17 mouse cellular contexts compared by ENCODE assay signal in the genomic region with DNA sequence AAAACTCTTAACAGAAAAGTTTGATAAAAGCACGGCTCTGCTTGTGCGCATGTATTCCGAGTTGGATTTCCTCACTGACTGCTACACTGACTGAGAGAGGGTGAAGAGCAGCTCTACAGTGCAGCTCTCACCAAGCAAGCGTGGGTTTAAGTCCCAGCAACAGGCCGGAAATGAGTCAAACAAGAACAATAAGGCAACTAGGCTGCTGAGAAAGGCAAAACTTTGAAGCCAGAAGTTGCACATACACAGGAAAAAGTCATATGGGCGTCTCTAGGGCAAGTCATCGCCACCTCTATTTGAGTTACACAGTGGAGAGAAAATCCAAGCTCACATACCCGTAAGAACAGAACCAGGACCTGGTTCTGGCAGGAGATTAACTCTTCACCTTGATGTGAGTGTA. TPM values are rescaled to one million over a fixed set of nuclear protein-coding genes. Genes with fewer than 3 reads are reported as not detected.
DNase-seq lines count a peak whose midpoint lies in the region; ATAC-seq and TF ChIP-seq lines count a peak whose summit lies in the region.
"Had no signal": no experiment of that assay in that cellular context is flagged by ENCODE, and none has a peak within 500 bp of the region (broad histone marks: within the 10 kb centered on the region; RNA-seq: fewer than 3 reads in every experiment).

No protein-coding gene starts in this region.

- H3K4me1 ChIP-seq in heart, embryonic 15.5 days (replicated peaks), result no peaks in the 10 kb centered on the region
- no peaks in the 10 kb centered on the region for H3K4me1 ChIP-seq in lung, embryonic 14.5 days (ENCODE audit: insufficient read depth)
- no peaks in the 10 kb centered on the region for H3K4me1 ChIP-seq in lung, adult 2 months (ENCODE audit: control insufficient read depth, insufficient read depth, low read length)
- H3K4me1 ChIP-seq: hindbrain, embryonic 10.5 days; neural tube, embryonic 15.5 days had no signal

- H3K9me3 ChIP-seq in heart, embryonic 15.5 days (replicated peaks), result no peaks in the 10 kb centered on the region
- H3K9me3 ChIP-seq in lung, embryonic 14.5 days (ENCODE audit: low read depth, low read length), result no peaks in the 10 kb centered on the region
- H3K9me3 ChIP-seq: hindbrain, embryonic 10.5 days; neural tube, embryonic 15.5 days had no signal

- no peak for TF ChIP-seq POLR2A in lung, adult 2 months (IDR thresholded peaks at IDR 0.05; ENCODE audit: borderline replicate concordance, extremely low read depth, low read depth, low read length)

- TF ChIP-seq CTCF in lung, embryonic 14.5 days (IDR thresholded peaks at IDR 0.05; ENCODE audit: low read depth), result no peak
- TF ChIP-seq CTCF in lung, adult 2 months (IDR thresholded peaks at IDR 0.05; ENCODE audit: insufficient read depth, low read length), result no peak

- H3K4me2 ChIP-seq in heart, embryonic 15.5 days, result no peak overlapping the region
- H3K4me2 ChIP-seq in lung, embryonic 14.5 days, result no peak overlapping the region
- H3K4me2 ChIP-seq: neural tube, embryonic 15.5 days had no signal

- H3K36me3 ChIP-seq in heart, embryonic 15.5 days, result peaks cover 17% of the 10 kb centered on the region
- H3K36me3 ChIP-seq in lung, embryonic 14.5 days (ENCODE audit: insufficient read depth), result peaks cover 51% of the 10 kb centered on the region
- H3K36me3 ChIP-seq in macrophage (ENCODE audit: inconsistent target), result peaks cover 13% of the 10 kb centered on the region

- peak overlapping the region; percentile 50; the same call in 1 of the 2 replicates for H3K27ac ChIP-seq in heart, embryonic 15.5 days
- peak overlapping the region; percentile 30; the same call in 1 of the 2 replicates for H3K27ac ChIP-seq in lung, embryonic 14.5 days (ENCODE audit: low read depth)
- peak overlapping the region; percentile 46 for H3K27ac ChIP-seq in macrophage
- H3K27ac ChIP-seq: hindbrain, embryonic 10.5 days; neural tube, embryonic 15.5 days had no signal

- H3K27me3 ChIP-seq in heart, embryonic 15.5 days, result no peaks in the 10 kb centered on the region
- H3K27me3 ChIP-seq in lung, embryonic 14.5 days (ENCODE audit: insufficient read depth, low read length), result no peaks in the 10 kb centered on the region
- H3K27me3 ChIP-seq: CH12.LX; neural tube, embryonic 15.5 days had no signal

- no peak for DNase-seq in heart, postnatal 4 days
- DNase-seq in lung, embryonic 14.5 days, result peak; percentile 23
- no peak for DNase-seq in lung, adult 2 months
- no peak for DNase-seq in urinary bladder, postnatal 25 days (ENCODE audit: low spot score)
- DNase-seq in gastrocnemius, postnatal 25 days, result no peak
- DNase-seq: cerebellum, adult 9-10 months; forebrain, postnatal 0 days; gastrocnemius, postnatal 14 days; kidney, adult 8-10 months; liver had no signal

- no peak overlapping the region for H3K4me3 ChIP-seq in heart, embryonic 15.5 days
- H3K4me3 ChIP-seq in lung, embryonic 14.5 days (ENCODE audit: low read depth, low read length), result no peak overlapping the region
- no peak overlapping the region for H3K4me3 ChIP-seq in lung, adult 2 months (replicated peaks; ENCODE audit: extremely low read depth, low read depth, low read length)
- no peak overlapping the region for H3K4me3 ChIP-seq in macrophage (ENCODE audit: inconsistent target)
- H3K4me3 ChIP-seq: hindbrain, embryonic 10.5 days; neural tube, embryonic 15.5 days had no signal

- no peaks in the 10 kb centered on the region; the same call in 1 of the 2 replicates for H3K79me2 ChIP-seq in macrophage (ENCODE audit: inconsistent target)

- no peak for ATAC-seq in heart, embryonic 15.5 days (replicated peaks; ENCODE audit: insufficient number of reproducible peaks, insufficient read depth, low FRiP score, low read depth)
- ATAC-seq in lung, embryonic 14.5 days (ENCODE audit: insufficient read depth), result no peak
- peak; percentile 94 for ATAC-seq in CD4-positive, CD25-positive, alpha-beta regulatory T cell, adult 4 months
- ATAC-seq: forebrain, postnatal 0 days; midbrain, embryonic 16.5 days had no signal

- no peak overlapping the region for H3K9ac ChIP-seq in heart, embryonic 15.5 days
- no peak overlapping the region for H3K9ac ChIP-seq in lung, embryonic 14.5 days
- H3K9ac ChIP-seq: forebrain, postnatal 0 days; neural tube, embryonic 15.5 days had no signal

- 74% methylated on average over 8 of the region's 8 CpGs for WGBS in heart, embryonic 15.5 days
- WGBS in lung, embryonic 14.5 days, result 84% methylated on average over 8 of the region's 8 CpGs
- WGBS in lung, adult 2 months, result 49% methylated on average over 8 of the region's 8 CpGs
- WGBS in macrophage (ENCODE audit: missing documents), result 95% methylated on average over 8 of the region's 8 CpGs

RNA-seq across cellular contexts. Expression of a gene that starts 10.1 kb away (rescaled TPM):
- polyA plus RNA-seq in heart, embryonic 15.5 days (2015; fragmentation: Nextera tagmentation; extraction: Ambion mirVana), result 0.09 and 0.23 TPM in 2 replicates
- under 1 TPM; 0.45 TPM for total RNA-seq in heart, postnatal 4 days (2021)
- polyA plus RNA-seq in lung, embryonic 14.5 days (2014; fragmentation: Nextera tagmentation; extraction: Ambion mirVana), result not detected in 2 replicates
- 0.20 and 0.32 TPM in 2 replicates for polyA plus RNA-seq in lung, adult 2 months (2012; rRNA removed)
- polyA plus RNA-seq in CD4-positive, CD25-positive, alpha-beta regulatory T cell, adult 4 months (2017; shearing (Covaris generic)), result not detected
- 10 to 100 TPM in 6 of 26 experiments, 1 to 10 TPM in 20; 2.0 to 12.2 (median 5.8) TPM for total RNA-seq in macrophage (2018; cell fraction: chromatin; rRNA removed)
- total RNA-seq in macrophage (2018; cell fraction: cytosol; rRNA removed), result under 1 TPM in 21 of 26 experiments, not detected in 5; 0.04 to 0.45 (median 0.18) TPM
- total RNA-seq in macrophage (2018; cell fraction: nucleus; rRNA removed), result 10 to 100 TPM in 1 of 26 experiments, 1 to 10 TPM in 23, under 1 TPM in 2; 0.83 to 10.4 (median 3.0) TPM
- polyA plus RNA-seq in macrophage (2018), result 0.19 to 0.22 TPM (median 0.21 TPM) in 3 replicates
- under 1 TPM; 0.08 to 0.10 TPM for total RNA-seq in gastrocnemius, postnatal 25 days (2021)

RNA-seq across cellular contexts. Expression of a gene that starts 10.8 kb away (rescaled TPM):
- 6.1 and 6.8 TPM in 2 replicates for polyA plus RNA-seq in heart, embryonic 15.5 days (2015; fragmentation: Nextera tagmentation; extraction: Ambion mirVana)
- 1 to 10 TPM; 6.0 to 7.4 TPM for total RNA-seq in heart, postnatal 4 days (2021)
- polyA plus RNA-seq in lung, embryonic 14.5 days (2014; fragmentation: Nextera tagmentation; extraction: Ambion mirVana), result 14.3 and 18.3 TPM in 2 replicates
- 4.1 and 5.1 TPM in 2 replicates for polyA plus RNA-seq in lung, adult 2 months (2012; rRNA removed)
- 10 to 100 TPM; 19.2 to 24.4 TPM for polyA plus RNA-seq in CD4-positive, CD25-positive, alpha-beta regulatory T cell, adult 4 months (2017; shearing (Covaris generic))
- total RNA-seq in macrophage (2018; cell fraction: chromatin; rRNA removed), result 10 to 100 TPM; 11.9 to 67.7 (median 40.8) TPM
- 1 to 10 TPM; 1.3 to 6.8 (median 4.0) TPM for total RNA-seq in macrophage (2018; cell fraction: cytosol; rRNA removed)
- 10 to 100 TPM in 20 of 26 experiments, 1 to 10 TPM in 6; 4.7 to 34.7 (median 15.9) TPM for total RNA-seq in macrophage (2018; cell fraction: nucleus; rRNA removed)
- 3.7 to 4.9 TPM (median 4.6 TPM) in 3 replicates for polyA plus RNA-seq in macrophage (2018)
- total RNA-seq in gastrocnemius, postnatal 25 days (2021), result 1 to 10 TPM; 1.9 to 3.0 TPM

RNA-seq across cellular contexts. Expression of a gene that starts 10.8 kb away (rescaled TPM):
- 147 and 151 TPM in 2 replicates for polyA plus RNA-seq in heart, embryonic 15.5 days (2015; fragmentation: Nextera tagmentation; extraction: Ambion mirVana)
- 10 to 100 TPM; 47.4 to 48.7 TPM for total RNA-seq in heart, postnatal 4 days (2021)
- polyA plus RNA-seq in lung, embryonic 14.5 days (2014; fragmentation: Nextera tagmentation; extraction: Ambion mirVana), result 182 and 190 TPM in 2 replicates
- polyA plus RNA-seq in lung, adult 2 months (2012; rRNA removed), result 36.0 and 53.8 TPM in 2 replicates
- polyA plus RNA-seq in CD4-positive, CD25-positive, alpha-beta regulatory T cell, adult 4 months (2017; shearing (Covaris generic)), result 10 to 100 TPM; 86.0 to 99.9 TPM
- total RNA-seq in macrophage (2018; cell fraction: chromatin; rRNA removed), result 10 to 100 TPM in 13 of 26 experiments, 1 to 10 TPM in 13; 2.1 to 33.1 (median 10.5) TPM
- 100 to 1,000 TPM; 138 to 248 (median 174) TPM for total RNA-seq in macrophage (2018; cell fraction: cytosol; rRNA removed)
- total RNA-seq in macrophage (2018; cell fraction: nucleus; rRNA removed), result 10 to 100 TPM; 10.5 to 82.8 (median 35.4) TPM
- polyA plus RNA-seq in macrophage (2018), result 172 to 312 TPM (median 227 TPM) in 3 replicates
- total RNA-seq in gastrocnemius, postnatal 25 days (2021), result 10 to 100 TPM; 27.9 to 28.1 TPM

RNA-seq across cellular contexts. Expression of a gene that starts 18.9 kb away (rescaled TPM):
- polyA plus RNA-seq in heart, embryonic 15.5 days (2015; fragmentation: Nextera tagmentation; extraction: Ambion mirVana), result 28.2 and 29.4 TPM in 2 replicates
- 10 to 100 TPM; 12.0 to 12.5 TPM for total RNA-seq in heart, postnatal 4 days (2021)
- polyA plus RNA-seq in lung, embryonic 14.5 days (2014; fragmentation: Nextera tagmentation; extraction: Ambion mirVana), result 38.9 and 40.6 TPM in 2 replicates
- polyA plus RNA-seq in lung, adult 2 months (2012; rRNA removed), result 7.5 and 9.5 TPM in 2 replicates
- polyA plus RNA-seq in CD4-positive, CD25-positive, alpha-beta regulatory T cell, adult 4 months (2017; shearing (Covaris generic)), result 10 to 100 TPM; 17.9 to 19.9 TPM
- 1 to 10 TPM in 23 of 26 experiments, under 1 TPM in 1, not detected in 2; 0.88 to 7.7 (median 4.1) TPM for total RNA-seq in macrophage (2018; cell fraction: chromatin; rRNA removed)
- 1 to 10 TPM; 4.1 to 6.8 (median 5.1) TPM for total RNA-seq in macrophage (2018; cell fraction: cytosol; rRNA removed)
- total RNA-seq in macrophage (2018; cell fraction: nucleus; rRNA removed), result 1 to 10 TPM; 1.5 to 9.7 (median 5.1) TPM
- 6.1 to 8.2 TPM (median 6.3 TPM) in 3 replicates for polyA plus RNA-seq in macrophage (2018)
- 1 to 10 TPM; 5.8 to 7.4 TPM for total RNA-seq in gastrocnemius, postnatal 25 days (2021)
